Mouse (Mus musculus): Measurements from ENCODE around the gene Usp30.

- TF ChIP-seq EP300 (IDR thresholded peaks at IDR 0.05; ENCODE audit: low read depth), result no peak
- no peak for TF ChIP-seq CTCF (IDR thresholded peaks at IDR 0.05; ENCODE audit: low read depth)
Measured at GRCm38 (mm10) chr5:114146028-114146888, 81.0 kb downstream of the Usp30 start, which contains the start of gene Acacb.

Data from heart, postnatal 0 days (tissue).